Mouse (Mus musculus) hindbrain, embryonic 11.5 days (tissue): ENCODE data around the gene Kalrn. TPM values are rescaled to one million over a fixed set of nuclear protein-coding genes. Genes with fewer than 3 reads are reported as not detected.

Experiments used
- ATAC-seq: fragments of 200-750 bp; cut with Nextera tagmentation; 2 replicates; pipeline ENCODE4 v1.8.0; 2017; ENCODE audit warnings: mild to moderate bottlenecking, moderate TSS enrichment, moderate library complexity; ENCODE audit not compliant: low FRiP score
- DNase-seq: peaks from one replicate; pipeline ENCODE4 v3.0.0-alpha.2; 2015; ENCODE audit warnings: low spot score
- H3K27ac ChIP-seq: fragments of 300-500 bp; sonication (generic); 2 replicates; pipeline ENCODE4 v1.5.1; 2014; ENCODE audit warnings: mild to moderate bottlenecking, low read depth, low read length
- H3K27me3 ChIP-seq: fragments of 300-500 bp; sonication (generic); 2 replicates; pipeline ENCODE4 v1.6.1; 2014; ENCODE audit warnings: mild to moderate bottlenecking, low read length, moderate library complexity, mixed read lengths; ENCODE audit not compliant: control insufficient read depth, insufficient read depth
- H3K36me3 ChIP-seq: fragments of 300-500 bp; sonication (generic); 2 replicates; pipeline ENCODE4 v1.6.1; 2014; ENCODE audit warnings: mild to moderate bottlenecking, low read length, moderate library complexity, mixed read lengths; ENCODE audit not compliant: control insufficient read depth, insufficient read depth
- H3K4me1 ChIP-seq: fragments of 300-500 bp; sonication (generic); replicated peaks from 2 replicates; pipeline ENCODE4 v1.6.1; 2014; ENCODE audit warnings: low read length, mixed read lengths; ENCODE audit not compliant: control insufficient read depth, insufficient read depth
- H3K4me2 ChIP-seq: fragments of 300-500 bp; sonication (generic); replicated peaks from 2 replicates; pipeline ENCODE4 v1.6.1; 2014; ENCODE audit warnings: mild to moderate bottlenecking, low read depth, low read length
- H3K4me3 ChIP-seq: fragments of 300-500 bp; sonication (generic); 2 replicates; pipeline ENCODE4 v1.5.1; 2014; ENCODE audit warnings: low read depth, low read length
- H3K9ac ChIP-seq: fragments of 300-500 bp; sonication (generic); 2 replicates; pipeline ENCODE4 v1.6.1; 2014; ENCODE audit warnings: low read depth, low read length
- H3K9me3 ChIP-seq: fragments of 300-500 bp; sonication (generic); 2 replicates; pipeline ENCODE4 v1.6.1; 2016; ENCODE audit warnings: low read length; ENCODE audit not compliant: control insufficient read depth
- WGBS: fragments of 180-500 bp; shearing (Covaris S2); extraction: QIAGEN DNeasy Blood & Tissue Kit; methylation state at CpG from one replicate; pipeline ENCODE4 v1.1.7; 2014; 5-methylcytosine and 5-hydroxymethylcytosine counted together
- polyA plus RNA-seq: library from polyadenylated mRNA; unstranded; fragments of >200 nt; fragmentation: Nextera tagmentation; extraction: Ambion mirVana; gene quantifications from 2 replicates; pipeline ENCODE4 v1.2.1, GENCODE M21; 2014

Gene Kalrn
- polyA plus RNA-seq, 1 experiment from 2014 or later: 25.6 TPM

DNA sequence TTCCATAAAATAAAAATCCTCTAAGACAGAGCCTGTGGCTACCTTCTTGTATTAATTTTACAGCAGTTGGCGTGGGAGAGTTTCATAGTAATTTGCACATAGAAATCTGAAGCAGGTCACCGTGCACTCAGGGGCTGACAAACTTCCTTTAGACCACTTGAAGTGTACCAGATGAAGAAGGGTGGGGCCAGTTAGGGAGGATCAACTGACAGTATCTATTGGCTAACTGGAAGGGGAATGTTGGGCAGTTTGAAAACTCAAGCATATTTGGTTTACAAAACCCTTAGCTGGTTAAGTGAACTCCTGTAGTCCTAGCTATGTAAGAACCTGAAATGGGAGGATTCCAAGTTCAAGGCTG lies 606.1 kb downstream of the Kalrn start:
- Histone ChIP-seq H3K27ac (no peak overlapping the region), H3K27me3 (no peaks in the 10 kb centered on the region), H3K36me3 (no peaks in the 10 kb centered on the region), H3K4me2 (peak overlapping the region; percentile 71), H3K4me3 (peak overlapping the region; percentile 89; the same call in 1 of the 2 replicates), H3K4me1 (0 out of 2 replicates have a peak, but pooled peaks cover 2% of the 10 kb centered on the region), H3K9me3 (no peaks in the 10 kb centered on the region), H3K9ac (peak overlapping the region; percentile 83)
- ATAC-seq (peak; percentile 38; the same call in 1 of the 2 replicates), DNase-seq (no peak)
- 77% methylated on average over 2 of the region's 2 CpGs for WGBS

- no peaks in the 10 kb centered on the region for H3K9me3 ChIP-seq
- peak within 1 kb of the TSS; percentile 83 for H3K9ac ChIP-seq
- 2% methylated on average over 44 of the region's 44 CpGs for WGBS
- DNase-seq: peak; percentile 93
- H3K36me3 ChIP-seq: 0 out of 2 replicates have a peak, but pooled peaks cover 3% of the 10 kb centered on the region
- H3K4me3 ChIP-seq: peak within 1 kb of the TSS; percentile 89
- no peaks in the 10 kb centered on the region for H3K27me3 ChIP-seq
- 0 out of 2 replicates have a peak, but pooled peaks cover 2% of the 10 kb centered on the region for H3K4me1 ChIP-seq
- peak; percentile 95 for ATAC-seq
- peak within 1 kb of the TSS; percentile 71 for H3K4me2 ChIP-seq
- no peak within 1 kb of the TSS for H3K27ac ChIP-seq
Measured at GRCm38 (mm10) chr16:33966538-33967282, 606.6 kb downstream of the Kalrn start, which contains the start of gene Umps. Gene Umps (minus strand): TSS chr16:33967038.

- peak; percentile 22; the same call in 1 of the 2 replicates for ATAC-seq
Measured at GRCm38 (mm10) chr16:33965878-33966537, 607.3 kb downstream of the Kalrn start.

GRCm38 (mm10) chr16:33963509-33963908 lies 609.8 kb downstream of the Kalrn start:
- DNase-seq: no peak
- Histone ChIP-seq H3K4me2 (no peak overlapping the region), H3K9me3 (no peaks in the 10 kb centered on the region), H3K9ac (no peak overlapping the region), H3K4me3 (no peak overlapping the region), H3K36me3 (peaks cover 10% of the 10 kb centered on the region; the same call in 1 of the 2 replicates), H3K27me3 (no peaks in the 10 kb centered on the region), H3K27ac (no peak overlapping the region), H3K4me1 (0 out of 2 replicates have a peak, but pooled peaks cover 2% of the 10 kb centered on the region)
- ATAC-seq: no peak
- 93% methylated on average over 6 of the region's 6 CpGs for WGBS

More at GRCm38 (mm10) chr16:33965878-33966537, 607.3 kb downstream of the Kalrn start:
- no peaks in the 10 kb centered on the region for H3K9me3 ChIP-seq
- H3K4me1 ChIP-seq: 0 out of 2 replicates have a peak, but pooled peaks cover 2% of the 10 kb centered on the region
- no peak for DNase-seq
- H3K4me2 ChIP-seq: peak overlapping the region; percentile 71
- H3K9ac ChIP-seq: peak overlapping the region; percentile 83
- H3K27me3 ChIP-seq: no peaks in the 10 kb centered on the region
- 0 out of 2 replicates have a peak, but pooled peaks cover 6% of the 10 kb centered on the region for H3K36me3 ChIP-seq
- WGBS: 18% methylated on average over 15 of the region's 15 CpGs
- no peak overlapping the region for H3K27ac ChIP-seq
- H3K4me3 ChIP-seq: peak overlapping the region; percentile 89

DNA sequence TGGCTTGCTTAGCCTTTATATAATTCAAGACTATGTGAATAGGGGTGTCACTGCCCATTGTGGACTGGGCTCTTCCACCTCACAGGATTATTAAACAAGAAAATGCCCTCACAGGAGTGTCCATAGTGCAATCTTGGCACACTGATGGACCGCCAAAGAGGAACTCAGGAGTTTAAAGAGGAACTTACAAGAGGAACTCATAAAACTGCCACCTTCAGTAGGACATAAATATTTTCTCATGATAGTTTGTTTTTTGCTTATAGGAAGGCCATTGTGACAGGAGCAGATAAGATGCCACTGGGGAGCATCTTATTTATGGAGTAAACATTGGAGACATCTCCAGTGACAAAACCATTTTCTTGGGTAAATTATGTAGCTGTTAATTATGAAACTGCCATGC lies 618.5 kb downstream of the Kalrn start:
- no peaks in the 10 kb centered on the region for H3K9me3 ChIP-seq
- H3K4me3 ChIP-seq: no peak overlapping the region
- peaks cover 13% of the 10 kb centered on the region for H3K36me3 ChIP-seq
- no peak for ATAC-seq
- H3K4me2 ChIP-seq: no peak overlapping the region
- no peak for DNase-seq
- H3K4me1 ChIP-seq: no peaks in the 10 kb centered on the region
- H3K27ac ChIP-seq: no peak overlapping the region
- H3K27me3 ChIP-seq: no peaks in the 10 kb centered on the region
- H3K9ac ChIP-seq: no peak overlapping the region
- WGBS: 88% methylated on average over 1 of the region's 1 CpGs

DNA sequence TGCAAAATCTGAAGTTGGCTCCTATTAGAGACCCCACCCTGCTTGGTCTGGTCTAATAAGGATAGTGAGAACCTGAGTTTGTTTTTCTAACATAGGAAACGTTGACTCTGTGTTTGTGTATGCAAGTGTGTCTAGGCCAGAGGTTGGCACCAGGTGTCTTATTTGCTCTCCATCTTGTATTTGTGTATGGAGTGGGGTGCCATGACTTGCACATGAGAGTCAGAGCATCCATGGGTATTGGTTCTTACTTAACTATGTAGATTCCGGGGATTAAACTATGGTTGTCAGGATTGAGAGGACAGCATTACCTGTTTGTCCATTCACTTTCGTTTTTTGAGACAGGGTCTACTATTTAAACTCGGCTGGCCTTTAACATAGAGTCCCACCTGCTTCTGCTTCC lies 620.3 kb downstream of the Kalrn start:
- no peaks in the 10 kb centered on the region for H3K9me3 ChIP-seq
- no peak overlapping the region for H3K9ac ChIP-seq
- H3K36me3 ChIP-seq: peaks cover 9% of the 10 kb centered on the region
- WGBS: 80% methylated on average over 4 of the region's 4 CpGs
- no peaks in the 10 kb centered on the region for H3K27me3 ChIP-seq
- H3K4me2 ChIP-seq: no peak overlapping the region
- no peak for DNase-seq
- no peak for ATAC-seq
- no peak overlapping the region for H3K4me3 ChIP-seq
- no peaks in the 10 kb centered on the region for H3K4me1 ChIP-seq
- no peak overlapping the region for H3K27ac ChIP-seq

GRCm38 (mm10) chr16:33950830-33951229 lies 622.5 kb downstream of the Kalrn start:
- Histone ChIP-seq H3K27me3 (no peaks in the 10 kb centered on the region), H3K9ac (no peak overlapping the region), H3K4me3 (no peak overlapping the region), H3K27ac (no peak overlapping the region), H3K36me3 (no peaks in the 10 kb centered on the region; the same call in 1 of the 2 replicates), H3K4me1 (no peaks in the 10 kb centered on the region), H3K9me3 (no peaks in the 10 kb centered on the region), H3K4me2 (no peak overlapping the region)
- DNase-seq: peak; percentile 87
- no peak for ATAC-seq
- 34% methylated on average over 4 of the region's 4 CpGs for WGBS

DNA sequence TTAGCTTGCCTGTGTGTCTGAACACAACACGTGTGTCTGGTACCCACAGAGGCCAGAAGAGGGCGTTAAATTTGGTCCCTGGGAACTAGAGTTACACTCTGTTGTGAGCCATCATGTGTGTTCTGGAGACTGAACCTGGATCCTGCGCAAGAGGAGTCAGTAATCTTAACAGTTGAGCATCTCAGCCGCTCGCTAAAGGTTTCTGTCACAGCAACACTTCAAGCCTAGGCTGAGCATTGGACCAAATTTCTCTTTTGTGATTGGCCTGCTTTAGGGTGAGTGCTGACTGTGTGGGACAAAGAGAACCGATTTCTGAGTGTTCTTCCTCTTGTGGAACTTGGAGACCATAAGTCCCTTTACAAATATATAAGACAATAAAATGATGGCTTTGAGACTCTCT lies 622.9 kb downstream of the Kalrn start:
- no peak for ATAC-seq
- 82% methylated on average over 6 of the region's 6 CpGs for WGBS
- Histone ChIP-seq H3K27me3 (no peaks in the 10 kb centered on the region), H3K36me3 (no peaks in the 10 kb centered on the region), H3K9me3 (no peaks in the 10 kb centered on the region), H3K27ac (no peak overlapping the region), H3K4me3 (no peak overlapping the region), H3K4me1 (no peaks in the 10 kb centered on the region), H3K4me2 (no peak overlapping the region), H3K9ac (no peak overlapping the region)
- no peak for DNase-seq
